Mouse (Mus musculus) forebrain, embryonic 11.5 days (tissue): ENCODE measurements around the gene Afap1l2. TPM values are rescaled to one million over a fixed set of nuclear protein-coding genes. Genes with fewer than 3 reads are reported as not detected.

Experiments used
- ATAC-seq: fragments of 200-750 bp; cut with Nextera tagmentation; replicated peaks from 2 replicates; pipeline ENCODE4 v1.8.0; 2017; ENCODE audit warnings: moderate TSS enrichment; ENCODE audit not compliant: low FRiP score
- DNase-seq: peaks from one replicate; pipeline ENCODE4 v3.0.0-alpha.2; 2017; ENCODE audit warnings: low spot score
- H3K27ac ChIP-seq: fragments of 300-500 bp; sonication (generic); 2 replicates; pipeline ENCODE4 v1.5.1; 2014; ENCODE audit warnings: low read depth, low read length
- H3K27me3 ChIP-seq: fragments of 300-500 bp; sonication (generic); 2 replicates; pipeline ENCODE4 v1.6.1; 2014; ENCODE audit warnings: mild to moderate bottlenecking, low read length, mixed read lengths; ENCODE audit not compliant: control insufficient read depth, insufficient read depth
- H3K36me3 ChIP-seq: fragments of 300-500 bp; sonication (generic); 2 replicates; pipeline ENCODE4 v1.6.1; 2014; ENCODE audit warnings: mild to moderate bottlenecking, low read length, moderate library complexity, mixed read lengths; ENCODE audit not compliant: control insufficient read depth, insufficient read depth
- H3K4me1 ChIP-seq: fragments of 300-500 bp; sonication (generic); replicated peaks from 2 replicates; pipeline ENCODE4 v1.6.1; 2014; ENCODE audit warnings: low read length, mixed read lengths; ENCODE audit not compliant: control insufficient read depth, insufficient read depth
- H3K4me2 ChIP-seq: fragments of 300-500 bp; sonication (generic); 2 replicates; pipeline ENCODE4 v1.6.1; 2014; ENCODE audit warnings: low read depth, mild to moderate bottlenecking, low read length, moderate library complexity, mixed read lengths; ENCODE audit not compliant: severe bottlenecking
- H3K4me3 ChIP-seq: fragments of 300-500 bp; sonication (generic); 2 replicates; pipeline ENCODE4 v1.5.1; 2014; ENCODE audit warnings: low read depth, low read length
- H3K9ac ChIP-seq: fragments of 300-500 bp; sonication (generic); 2 replicates; pipeline ENCODE4 v1.6.1; 2014; ENCODE audit warnings: low read length
- H3K9me3 ChIP-seq: fragments of 300-500 bp; sonication (generic); 2 replicates; pipeline ENCODE4 v1.6.1; 2016; ENCODE audit warnings: low read length, mixed read lengths; ENCODE audit not compliant: control insufficient read depth
- WGBS: fragments of 180-500 bp; shearing (Covaris S2); extraction: QIAGEN DNeasy Blood & Tissue Kit; methylation state at CpG from one replicate; pipeline ENCODE4 v1.1.7; 2014; 5-methylcytosine and 5-hydroxymethylcytosine counted together
- polyA plus RNA-seq: library from polyadenylated mRNA; unstranded; fragments of >200 nt; fragmentation: Nextera tagmentation; extraction: Ambion mirVana; gene quantifications from 2 replicates; pipeline ENCODE4 v1.2.1, GENCODE M21; 2014

Gene Afap1l2
- polyA plus RNA-seq: 2.0 and 2.4 TPM in 2 replicates

GRCm38 (mm10) chr19:57007781-57008710 lies at the start of gene Afap1l2:
Gene Afap1l2, minus strand, starts transcription at chr19:57008228.
- H3K27me3 ChIP-seq: peaks cover 23% of the 10 kb centered on the region
- peak within 1 kb of the TSS; percentile 90 for H3K4me2 ChIP-seq
- peaks cover 2% of the 10 kb centered on the region for H3K4me1 ChIP-seq
- 3% methylated on average over 68 of the region's 68 CpGs for WGBS
- H3K27ac ChIP-seq: no peak within 1 kb of the TSS
- peak within 1 kb of the TSS; percentile 38 for H3K9ac ChIP-seq
- DNase-seq: peak; percentile 65
- H3K36me3 ChIP-seq: no peaks in the 10 kb centered on the region
- H3K9me3 ChIP-seq: no peaks in the 10 kb centered on the region
- peak within 1 kb of the TSS; percentile 36 for H3K4me3 ChIP-seq
- peak; percentile 12; the same call in 1 of the 2 replicates for ATAC-seq

- Histone ChIP-seq H3K4me3 (no peak overlapping the region), H3K9ac (no peak overlapping the region), H3K36me3 (peaks cover 3% of the 10 kb centered on the region; the same call in 1 of the 2 replicates), H3K27ac (no peak overlapping the region), H3K4me2 (no peak overlapping the region), H3K9me3 (no peaks in the 10 kb centered on the region; the same call in 1 of the 2 replicates), H3K27me3 (no peaks in the 10 kb centered on the region), H3K4me1 (no peaks in the 10 kb centered on the region)
- ATAC-seq: no peak
- no peak for DNase-seq
- 98% methylated on average over 2 of the region's 2 CpGs for WGBS
Observed at GRCm38 (mm10) chr19:57057568-57057967, 49.5 kb upstream of the Afap1l2 start.

- 94% methylated on average over 16 of the region's 16 CpGs for WGBS
- H3K9ac ChIP-seq: no peak overlapping the region
- ATAC-seq (no peak), DNase-seq (no peak)
- no peaks in the 10 kb centered on the region for H3K4me1 ChIP-seq
- H3K36me3 ChIP-seq: peaks cover 3% of the 10 kb centered on the region; the same call in 1 of the 2 replicates
- H3K4me3 ChIP-seq: no peak overlapping the region
- no peak overlapping the region for H3K4me2 ChIP-seq
- H3K9me3 ChIP-seq: no peaks in the 10 kb centered on the region; the same call in 1 of the 2 replicates
- H3K27ac ChIP-seq: no peak overlapping the region
- H3K27me3 ChIP-seq: no peaks in the 10 kb centered on the region
Observed at GRCm38 (mm10) chr19:57055215-57056120, 47.4 kb upstream of the Afap1l2 start.

- H3K9ac ChIP-seq: no peak overlapping the region
- H3K36me3 ChIP-seq: peaks cover 3% of the 10 kb centered on the region; the same call in 1 of the 2 replicates
- WGBS: 79% methylated on average over 8 of the region's 8 CpGs
- H3K4me1 ChIP-seq: no peaks in the 10 kb centered on the region
- no peak overlapping the region for H3K4me3 ChIP-seq
- H3K27ac ChIP-seq: no peak overlapping the region
- no peaks in the 10 kb centered on the region; the same call in 1 of the 2 replicates for H3K9me3 ChIP-seq
- no peak for DNase-seq
- no peak overlapping the region for H3K4me2 ChIP-seq
- no peak for ATAC-seq
- no peaks in the 10 kb centered on the region for H3K27me3 ChIP-seq
Observed at GRCm38 (mm10) chr19:57052959-57053358, 44.9 kb upstream of the Afap1l2 start.

- DNase-seq: no peak
- Histone ChIP-seq H3K27me3 (no peaks in the 10 kb centered on the region), H3K4me1 (no peaks in the 10 kb centered on the region), H3K9me3 (no peaks in the 10 kb centered on the region), H3K4me3 (no peak overlapping the region), H3K4me2 (no peak overlapping the region), H3K27ac (no peak overlapping the region), H3K36me3 (no peaks in the 10 kb centered on the region), H3K9ac (no peak overlapping the region)
- ATAC-seq: no peak
- WGBS: 92% methylated on average over 7 of the region's 7 CpGs
Observed at GRCm38 (mm10) chr19:57052016-57052415, 44.0 kb upstream of the Afap1l2 start.

GRCm38 (mm10) chr19:57049592-57050090 lies 41.6 kb upstream of the Afap1l2 start:
- WGBS: 42% methylated on average over 16 of the region's 16 CpGs
- H3K4me3 ChIP-seq: no peak overlapping the region
- no peak overlapping the region for H3K27ac ChIP-seq
- no peak overlapping the region for H3K4me2 ChIP-seq
- H3K9ac ChIP-seq: no peak overlapping the region
- H3K27me3 ChIP-seq: no peaks in the 10 kb centered on the region
- DNase-seq (no peak), ATAC-seq (no peak)
- H3K36me3 ChIP-seq: no peaks in the 10 kb centered on the region
- H3K9me3 ChIP-seq: no peaks in the 10 kb centered on the region
- H3K4me1 ChIP-seq: no peaks in the 10 kb centered on the region

GRCm38 (mm10) chr19:57047671-57048320 lies 39.8 kb upstream of the Afap1l2 start:
- Histone ChIP-seq H3K4me2 (no peak overlapping the region), H3K36me3 (no peaks in the 10 kb centered on the region), H3K27ac (no peak overlapping the region), H3K4me1 (no peaks in the 10 kb centered on the region), H3K27me3 (no peaks in the 10 kb centered on the region), H3K4me3 (no peak overlapping the region), H3K9ac (no peak overlapping the region), H3K9me3 (no peaks in the 10 kb centered on the region)
- WGBS: 91% methylated on average over 9 of the region's 9 CpGs
- DNase-seq (no peak), ATAC-seq (no peak)

GRCm38 (mm10) chr19:57039258-57039657 lies 31.2 kb upstream of the Afap1l2 start:
- Histone ChIP-seq H3K36me3 (no peaks in the 10 kb centered on the region), H3K4me3 (no peak overlapping the region), H3K27ac (no peak overlapping the region), H3K4me1 (no peaks in the 10 kb centered on the region), H3K27me3 (no peaks in the 10 kb centered on the region), H3K9me3 (no peaks in the 10 kb centered on the region), H3K9ac (no peak overlapping the region), H3K4me2 (no peak overlapping the region)
- DNase-seq (no peak), ATAC-seq (no peak)
- WGBS: 71% methylated on average over 6 of the region's 6 CpGs
